Mouse (Mus musculus) ES-E14 (cell line): ENCODE data around the gene Mief2.

Experiments
- HCFC1 ChIP-seq: IDR thresholded peaks from 2 replicates; pipeline ENCODE4 v1.6.1; 2012; ENCODE audit warnings: low read length, inconsistent platforms, borderline replicate concordance; ENCODE audit not compliant: insufficient read depth
- ZC3H11A ChIP-seq: IDR thresholded peaks from 2 replicates; pipeline ENCODE4 v1.6.1; 2012; ENCODE audit warnings: low read depth, mild to moderate bottlenecking, inconsistent platforms, low read length, borderline replicate concordance
- ZNF384 ChIP-seq: IDR thresholded peaks from 2 replicates; pipeline ENCODE4 v1.6.1; 2012; ENCODE audit warnings: low read depth, low read length, inconsistent platforms

GRCm38 (mm10) chr11:60706076-60706475 lies 22.1 kb upstream of the Mief2 start:
- TF ChIP-seq ZC3H11A (no peak), ZNF384 (no peak), HCFC1 (no peak)
